Mouse (Mus musculus): ENCODE results near the gene Cdc34b.

DNA sequence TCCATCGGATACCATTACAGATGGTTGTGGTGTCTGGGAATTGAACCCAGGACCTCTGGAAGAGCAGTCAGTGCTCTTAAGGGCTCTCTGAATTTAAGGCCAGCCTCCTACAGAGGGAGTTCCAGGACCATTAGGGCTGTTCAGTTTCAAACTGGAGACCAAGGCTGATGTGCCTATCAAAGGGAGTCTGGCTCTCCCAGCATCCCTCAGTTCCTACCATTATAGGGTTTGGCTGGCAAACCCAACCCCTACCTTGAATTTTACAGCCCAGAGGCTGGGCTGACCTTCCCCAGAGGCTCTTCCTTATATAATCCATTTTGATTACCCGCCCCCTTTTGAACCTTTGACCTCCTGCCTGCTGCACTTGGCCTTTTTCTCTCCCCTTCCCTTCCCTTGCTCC lies 5.8 kb upstream of the Cdc34b start:
- TF ChIP-seq CTCF (IDR thresholded peaks at IDR 0.05; ENCODE audit: low read depth, low read length) (no peak), POLR2A (IDR thresholded peaks at IDR 0.05; ENCODE audit: borderline replicate concordance, low read depth, low read length) (no peak)
